Mouse (Mus musculus): ENCODE measurements around the gene Rbfox1.

Rbfox1 gene

DNA sequence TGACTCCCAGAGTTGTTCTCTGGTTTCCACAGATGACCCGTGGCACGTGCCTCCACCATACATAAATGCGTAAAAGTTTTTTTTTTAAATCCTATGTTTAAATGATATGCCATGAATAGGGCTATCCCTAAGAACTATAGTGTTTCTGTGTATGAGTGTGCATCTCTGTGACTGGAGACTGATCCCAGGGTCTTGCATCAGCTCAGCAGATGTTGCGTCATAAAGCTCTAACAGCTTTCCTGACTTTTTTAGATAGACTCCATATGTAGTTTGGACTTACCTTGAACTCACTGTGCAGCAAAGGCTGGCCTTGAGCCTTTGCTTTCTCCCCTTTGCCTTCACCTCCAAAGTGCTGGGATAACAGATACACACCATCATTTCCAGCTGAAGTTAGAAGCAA, 830.1 kb downstream of the Rbfox1 start:
- CTCF ChIA-PET, result no interaction called here

DNA sequence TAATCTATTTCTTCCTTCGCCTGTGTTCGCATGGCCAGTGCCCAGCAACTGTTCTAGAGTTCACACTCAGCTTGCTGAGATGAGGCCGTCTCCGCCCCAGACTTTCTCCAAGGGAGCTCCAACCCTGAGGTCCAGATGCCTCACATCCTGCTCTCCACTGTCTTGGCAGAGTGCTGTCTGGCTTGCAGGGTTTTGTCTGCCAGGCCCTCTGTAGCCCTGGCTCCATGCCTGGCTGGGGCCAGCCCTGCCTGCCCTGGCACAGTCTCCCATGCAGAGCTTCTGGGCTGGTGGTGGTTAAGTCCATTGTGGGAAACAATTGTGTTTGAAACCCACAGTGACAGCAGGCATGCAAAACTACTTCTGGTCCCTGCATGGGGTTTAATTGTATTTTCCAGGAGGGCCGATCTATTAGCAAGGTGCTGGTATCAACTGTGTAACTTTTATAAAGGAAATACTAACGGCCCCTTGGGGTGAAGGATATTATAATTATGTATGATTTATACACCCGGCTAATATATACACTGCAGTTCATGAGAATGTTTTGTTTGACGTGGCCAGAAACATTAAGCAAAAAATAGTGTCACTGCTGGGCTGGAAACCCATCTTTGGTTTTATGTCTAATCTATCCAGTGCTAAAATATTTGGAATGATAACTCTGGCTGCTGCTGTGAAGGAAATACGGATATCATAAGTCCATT, 831.2 kb downstream of the Rbfox1 start:
- CTCF ChIA-PET, result interaction anchor here (0.6 kb wide), 1 partner anchor 289 kb away, joined by 4 read pairs; no protein-coding TSS in a partner anchor

DNA sequence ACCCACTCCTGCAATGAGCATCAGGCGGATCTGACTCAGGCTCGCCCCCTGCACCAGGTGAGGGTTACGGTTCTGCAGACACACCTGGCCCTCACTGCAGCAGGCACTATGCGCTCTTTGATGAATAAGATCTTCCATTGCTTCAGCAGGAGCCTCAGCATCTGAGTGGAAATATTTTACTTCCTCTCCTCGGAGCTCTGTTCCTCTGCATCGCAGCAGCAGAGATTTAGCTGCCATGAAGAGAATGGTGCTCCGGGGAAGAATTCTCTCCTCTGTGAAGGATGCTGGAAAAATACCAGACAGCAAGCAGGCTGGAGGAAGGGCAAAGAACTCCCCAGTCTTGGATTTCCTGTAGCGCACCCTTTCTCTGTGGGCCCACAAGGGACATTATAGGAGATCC, 833.9 kb downstream of the Rbfox1 start:
- CTCF ChIA-PET, result no interaction called here

DNA sequence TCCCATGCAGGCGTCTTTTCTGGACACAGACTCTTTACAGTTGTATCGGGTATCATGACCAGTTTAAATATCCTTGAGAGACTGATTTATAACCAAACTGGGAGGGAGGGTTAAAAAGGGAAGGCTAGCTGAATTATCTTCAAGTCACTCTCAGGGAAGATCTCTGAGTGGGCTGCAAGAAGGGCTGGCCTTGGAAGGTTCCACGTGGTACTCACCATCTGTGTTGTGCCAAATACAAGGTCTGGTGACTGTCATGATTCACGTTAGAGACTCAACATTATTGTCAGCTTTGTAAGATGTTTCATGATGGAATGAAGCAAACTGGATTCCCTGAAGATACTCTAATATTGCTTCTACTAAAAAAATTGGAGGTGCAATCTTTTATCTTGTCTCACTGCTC, 847.5 kb downstream of the Rbfox1 start:
- CTCF ChIA-PET, result no interaction called here

DNA sequence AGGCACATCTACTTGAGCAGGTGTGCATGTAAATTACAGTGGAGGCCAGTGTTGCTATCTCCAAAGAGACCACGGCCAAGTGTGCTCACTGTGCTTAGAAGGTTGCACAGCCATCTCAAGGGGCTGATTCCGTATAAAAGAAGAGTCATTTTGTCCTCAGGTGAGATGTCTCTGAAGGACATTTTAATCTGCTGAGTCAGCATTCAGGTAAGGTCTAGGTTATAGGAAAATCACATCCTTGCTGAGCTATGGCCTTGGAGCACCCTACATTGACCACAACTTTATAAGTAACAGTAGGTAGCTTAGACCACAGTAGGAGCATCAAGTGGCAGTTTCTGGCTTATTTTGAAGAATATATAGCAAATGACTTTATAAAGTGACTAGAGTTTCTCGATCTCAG, 848.3 kb downstream of the Rbfox1 start:
- CTCF ChIA-PET, result no interaction called here

DNA sequence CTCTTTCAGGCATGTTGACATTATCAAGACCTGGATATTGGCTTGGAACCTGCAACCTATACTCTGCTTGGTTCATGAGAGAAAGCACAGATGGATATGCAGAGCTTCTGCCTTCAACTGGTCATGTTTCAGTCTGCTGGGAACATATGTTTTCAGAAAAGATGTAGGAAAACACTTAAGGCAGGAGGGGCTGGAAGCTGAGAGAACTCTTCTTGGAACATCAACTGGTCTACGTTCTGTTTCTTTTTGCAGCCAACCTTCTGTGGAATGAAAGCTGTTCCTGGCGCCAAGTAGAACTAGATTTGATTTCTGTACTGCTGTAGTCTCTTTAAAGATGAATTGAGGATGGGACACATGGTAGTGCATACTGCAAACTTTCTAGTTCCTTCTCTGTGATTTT, 851.4 kb downstream of the Rbfox1 start:
- CTCF ChIA-PET, result no interaction called here

DNA sequence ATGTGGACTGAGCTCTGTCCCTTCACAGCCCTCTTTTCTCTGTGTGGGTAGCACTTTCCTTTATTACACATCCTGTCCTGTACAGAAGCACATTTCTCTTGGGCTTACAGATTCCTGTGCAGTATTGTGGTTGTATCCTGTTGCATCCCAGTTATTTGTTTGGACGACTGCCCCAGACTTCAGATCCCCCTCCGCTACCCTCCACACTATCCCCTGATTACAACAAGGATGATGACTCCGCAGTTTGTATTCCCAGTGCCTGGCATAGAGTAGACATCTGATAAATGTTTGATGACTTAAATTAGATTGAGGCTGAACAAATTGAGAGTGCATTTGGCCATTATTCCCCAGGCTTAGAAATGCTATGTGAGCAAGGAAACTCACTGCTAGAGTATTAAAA, 851.8 kb downstream of the Rbfox1 start:
- CTCF ChIA-PET, result no interaction called here

DNA sequence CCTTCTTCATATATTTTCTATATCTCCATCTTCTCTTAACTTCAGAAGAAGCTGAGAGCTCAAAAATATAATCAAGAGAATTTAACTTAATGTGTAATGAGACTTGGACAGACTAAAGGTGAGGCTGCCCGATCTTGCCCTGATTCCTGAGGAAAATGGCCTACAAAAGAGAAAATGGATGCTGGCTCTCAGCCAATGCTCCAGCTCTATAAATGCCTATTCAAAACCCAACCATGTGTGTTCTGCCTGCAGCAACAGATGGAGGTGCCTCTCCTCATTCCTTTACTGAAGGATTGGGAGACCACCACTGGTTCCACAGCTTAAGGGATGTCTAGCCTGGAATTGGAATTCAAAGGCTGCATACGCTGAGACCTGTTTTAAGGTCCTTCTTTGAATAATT, 861.0 kb downstream of the Rbfox1 start:
- CTCF ChIA-PET, result no interaction called here

DNA sequence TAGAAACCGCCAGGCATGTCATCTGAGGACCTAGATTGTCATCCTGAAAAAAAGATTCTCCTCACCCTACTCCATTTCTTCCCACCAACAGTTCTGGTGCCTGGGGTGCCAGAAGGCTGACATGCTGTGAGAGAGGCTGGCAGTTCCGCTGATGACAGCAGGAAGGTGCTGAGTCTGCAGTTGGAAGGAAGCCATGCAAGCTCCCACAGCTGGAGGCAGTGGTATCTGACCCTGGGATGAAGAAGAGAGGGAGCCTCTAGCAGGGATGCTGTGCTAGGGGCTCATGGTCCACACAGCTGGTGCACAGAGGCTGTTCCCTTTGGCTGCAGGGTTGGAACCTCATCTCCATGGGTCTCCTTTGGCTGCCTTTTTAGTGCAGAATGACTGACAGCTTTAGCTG, 865.3 kb downstream of the Rbfox1 start:
- CTCF ChIA-PET, result no interaction called here

DNA sequence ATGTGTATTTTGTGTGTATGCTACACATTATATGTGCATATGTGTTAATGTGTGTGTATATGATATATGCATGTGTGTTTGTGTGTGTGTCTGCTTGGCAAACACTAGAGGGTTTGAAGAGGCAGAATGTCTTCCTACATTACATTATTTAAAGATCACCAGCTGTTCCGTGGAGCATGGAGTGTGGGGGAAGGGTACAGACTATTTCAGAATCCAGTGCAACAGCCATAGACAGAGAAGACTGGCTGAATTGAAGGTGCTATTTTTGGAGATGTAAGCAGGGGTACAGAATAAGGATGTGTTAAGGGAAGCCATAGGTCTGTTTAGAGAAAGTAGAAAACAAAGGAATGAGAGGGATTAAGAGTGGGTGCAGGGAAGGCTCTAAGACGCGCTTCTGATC, 869.7 kb downstream of the Rbfox1 start:
- CTCF ChIA-PET, result no interaction called here

DNA sequence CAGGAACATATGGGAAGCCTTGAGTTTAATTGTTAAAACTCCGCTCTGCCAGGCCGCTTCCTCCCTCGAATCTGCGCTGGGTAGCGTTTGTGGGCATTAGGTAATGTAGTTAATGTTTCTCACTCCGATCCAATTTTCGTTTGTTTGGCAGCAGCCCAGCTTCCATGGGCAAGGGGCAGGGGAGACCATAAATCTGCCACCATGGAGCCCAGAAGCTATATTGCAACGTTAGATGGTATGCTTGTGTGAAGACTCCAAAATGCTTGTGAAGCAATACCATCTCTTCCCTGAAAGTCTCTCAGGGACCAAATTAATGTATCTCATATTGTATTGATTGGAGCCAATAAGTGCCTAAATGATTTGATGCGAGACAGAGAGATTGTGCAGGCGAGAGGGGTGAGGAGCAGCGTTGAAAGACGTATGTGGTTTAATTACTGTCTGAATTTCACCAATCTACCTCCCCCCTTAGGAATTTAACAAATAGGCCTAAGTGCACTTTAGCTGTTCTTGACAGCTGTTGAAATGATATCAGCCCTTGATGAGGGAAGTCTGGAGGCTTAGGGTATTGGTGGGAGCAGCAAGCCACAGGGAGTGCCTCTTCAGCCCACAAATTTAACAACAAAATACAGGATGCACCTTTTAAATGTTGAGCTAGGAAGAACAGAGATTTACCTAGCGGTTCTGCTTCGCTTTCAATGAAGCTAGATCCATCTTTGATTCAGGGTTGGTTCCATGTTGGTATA, 884.5 kb downstream of the Rbfox1 start:
- CTCF ChIA-PET, result no interaction called here

DNA sequence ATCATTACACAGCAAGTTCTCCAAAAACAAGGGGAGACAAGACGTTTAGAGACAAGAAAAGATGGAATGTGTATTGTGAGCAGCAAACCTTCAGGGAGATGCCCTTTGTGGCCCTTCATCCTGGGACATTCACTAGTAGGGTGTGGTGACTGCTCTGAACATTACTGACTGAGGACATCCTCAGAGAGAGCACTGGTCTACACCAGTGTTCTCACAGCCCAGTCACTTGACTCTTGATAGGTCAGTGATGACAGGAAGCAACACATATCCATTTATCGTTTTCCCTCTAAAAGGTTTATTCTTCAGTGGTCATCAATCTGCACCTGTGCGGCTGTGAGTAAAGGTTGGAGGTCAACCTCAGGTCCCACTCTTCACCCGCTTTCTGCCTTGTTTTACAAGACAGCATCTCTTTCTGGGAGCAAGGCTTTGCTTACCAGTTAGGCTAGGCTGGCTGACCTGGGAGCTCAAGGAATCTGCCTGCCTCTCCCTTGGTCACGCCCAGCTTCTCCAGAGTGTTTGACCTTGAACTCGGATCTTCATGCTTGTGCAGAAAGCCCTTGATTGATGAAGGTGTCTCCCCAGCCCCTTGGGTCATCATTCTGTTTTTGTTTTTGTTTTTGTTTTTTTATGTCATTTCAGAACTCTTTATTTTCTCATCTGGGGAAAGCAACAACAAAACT, 892.5 kb downstream of the Rbfox1 start:
- CTCF ChIA-PET, result no interaction called here

DNA sequence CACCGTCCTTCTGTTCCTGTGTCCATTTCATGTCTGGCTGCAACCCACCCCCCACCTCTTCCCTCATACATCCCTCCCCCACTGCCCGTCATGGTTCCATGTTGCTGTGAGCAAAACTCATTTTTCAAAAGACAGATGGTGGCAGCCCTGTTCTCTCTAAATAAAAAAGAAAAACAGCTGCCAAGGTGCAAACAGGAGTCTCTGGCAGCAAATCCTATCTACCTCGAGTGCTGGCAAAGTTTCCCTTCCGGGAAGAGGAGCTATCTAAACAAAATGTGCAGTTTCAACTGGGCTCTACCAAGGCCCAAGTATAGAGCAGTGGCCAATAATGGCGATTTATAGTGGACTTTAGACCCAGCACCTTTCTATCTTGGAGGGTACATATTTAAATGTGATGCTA, 899.0 kb downstream of the Rbfox1 start:
- CTCF ChIA-PET, result no interaction called here

DNA sequence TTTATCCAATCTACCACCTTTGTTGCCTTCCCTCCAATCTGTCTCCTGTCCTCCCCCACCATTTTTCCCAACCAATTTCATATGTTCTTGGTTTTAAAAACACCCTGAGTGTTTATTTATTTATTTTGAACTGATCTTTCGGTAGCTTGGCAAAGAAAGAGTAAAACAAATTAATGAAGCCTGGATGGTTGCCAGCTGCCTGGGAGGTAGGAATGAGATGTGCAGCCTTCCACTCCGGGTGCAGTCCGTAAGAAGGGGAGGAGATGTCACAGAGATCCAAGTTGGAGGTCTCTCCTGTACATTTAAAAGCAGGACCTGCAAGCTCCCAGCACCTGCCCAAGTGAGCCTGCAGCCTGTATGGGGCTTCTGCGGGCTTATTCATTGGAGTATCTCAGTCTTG, 899.9 kb downstream of the Rbfox1 start:
- CTCF ChIA-PET, result no interaction called here

DNA sequence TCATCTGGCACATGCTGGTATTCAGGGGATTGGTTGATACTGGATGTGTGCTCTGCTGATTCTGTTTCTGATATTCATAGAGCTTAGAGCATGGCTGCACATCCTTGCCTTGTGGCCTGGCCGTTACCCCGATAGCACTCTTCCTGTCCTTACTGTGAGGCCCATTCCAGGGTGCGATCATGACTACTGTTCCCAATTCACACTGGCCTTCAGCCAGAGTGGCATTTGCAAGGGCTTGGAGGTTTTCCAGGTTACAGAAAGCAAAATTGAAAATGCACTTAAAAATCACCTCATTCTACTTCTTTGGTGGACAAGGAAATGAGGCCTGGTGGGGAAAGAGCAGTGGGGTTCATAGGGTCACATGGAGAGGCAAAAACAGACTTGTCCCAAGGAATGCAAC, 906.1 kb downstream of the Rbfox1 start:
- CTCF ChIA-PET, result interaction anchor here (0.6 kb wide), 1 partner anchor 17 kb away, joined by 3 read pairs; no protein-coding TSS in a partner anchor

DNA sequence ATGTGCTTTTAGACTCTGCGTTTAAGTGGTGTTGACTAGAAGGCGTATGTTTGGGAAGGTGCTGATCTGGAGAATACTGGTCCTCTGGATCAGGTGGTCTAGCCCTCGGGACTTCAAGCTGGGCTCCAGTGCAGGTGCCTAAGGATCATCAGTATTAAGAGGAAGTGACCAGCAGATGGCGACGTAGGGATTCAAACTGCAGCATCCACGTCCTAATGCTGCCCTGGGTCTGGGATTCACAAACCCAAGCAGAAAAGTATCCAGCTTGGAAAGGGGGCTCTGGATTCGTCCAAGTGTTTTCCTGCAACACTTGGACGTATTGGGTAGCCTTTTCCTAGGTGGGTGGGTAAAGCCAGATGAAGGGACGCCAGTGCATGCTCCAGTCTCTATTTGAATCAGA, 906.5 kb downstream of the Rbfox1 start:
- CTCF ChIA-PET, result no interaction called here

DNA sequence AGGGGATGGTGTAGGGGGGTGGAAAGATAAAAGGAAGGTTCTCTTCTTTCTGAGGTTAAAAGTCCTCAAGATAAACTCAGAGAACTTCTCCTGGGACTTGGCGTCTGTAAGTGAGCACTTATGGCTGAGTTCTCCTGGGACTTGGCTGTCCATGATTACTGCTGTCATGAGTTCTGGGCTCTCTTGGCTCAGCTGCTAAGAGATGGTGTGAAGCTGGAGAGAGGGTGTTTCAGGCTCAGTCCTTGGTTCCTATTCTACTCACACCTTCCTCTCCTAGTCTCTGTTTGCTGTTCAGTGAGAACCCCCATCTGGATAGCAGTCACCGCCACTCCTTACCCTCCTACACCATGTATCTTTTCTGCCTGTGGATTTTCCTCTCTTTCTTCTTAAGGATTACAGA, 921.1 kb downstream of the Rbfox1 start:
- CTCF ChIA-PET, result no interaction called here

DNA sequence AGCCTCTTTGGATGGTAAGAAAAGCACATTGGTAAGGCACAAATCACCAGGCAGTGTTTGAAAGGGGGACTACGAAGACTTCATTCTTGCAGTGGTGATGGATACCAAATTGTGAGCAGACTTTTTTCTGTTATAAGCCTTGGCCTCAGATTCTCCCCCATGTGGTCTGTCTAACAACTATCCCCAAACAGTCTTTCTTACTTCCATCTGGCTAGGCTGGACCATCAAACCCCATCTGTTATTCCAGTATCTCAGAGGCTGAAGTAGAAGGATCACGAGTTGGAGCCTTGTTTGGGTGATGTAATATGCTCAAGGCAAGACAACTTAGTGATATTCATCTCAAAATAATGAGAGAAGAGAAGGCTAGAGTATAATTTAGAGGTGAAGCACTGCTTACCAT, 922.7 kb downstream of the Rbfox1 start:
- CTCF ChIA-PET, result no interaction called here

DNA sequence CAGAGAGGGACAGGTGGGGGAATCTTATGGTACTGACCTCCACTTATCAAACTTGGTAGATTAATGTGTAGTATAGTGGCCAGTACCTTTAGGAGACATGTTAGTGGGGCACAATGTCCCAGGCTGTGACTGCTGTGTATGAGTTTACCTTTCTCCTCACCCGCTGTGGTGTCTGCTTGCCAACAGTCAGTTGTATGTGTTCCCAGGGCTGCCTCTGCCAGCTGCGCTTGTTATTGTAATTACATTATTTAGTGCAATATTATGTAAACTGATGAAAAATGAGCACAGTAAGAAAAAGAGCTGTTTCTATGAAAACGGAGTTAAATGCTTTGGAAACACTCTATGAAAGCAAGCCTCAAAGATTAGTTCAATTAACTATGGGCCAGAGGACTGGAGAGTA, 928.7 kb downstream of the Rbfox1 start:
- CTCF ChIA-PET, result no interaction called here

DNA sequence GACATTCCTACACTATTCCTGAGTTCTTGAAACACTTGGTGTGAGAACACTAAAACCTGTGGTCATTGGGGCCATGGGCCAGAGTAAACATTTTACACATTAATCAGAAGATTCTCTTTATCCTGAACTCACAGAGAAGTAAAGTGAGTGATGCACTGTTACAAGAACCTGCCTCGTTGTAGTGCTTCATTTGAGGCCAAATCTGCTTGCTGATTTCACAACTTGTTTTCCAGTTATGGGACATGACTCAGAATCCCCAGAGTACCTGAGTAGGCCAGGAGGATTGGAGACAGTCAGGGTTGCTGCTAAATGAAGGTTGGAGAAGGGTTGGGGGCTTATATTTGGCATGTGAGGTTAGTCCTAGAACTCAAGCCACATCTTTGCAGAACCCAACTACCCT, 936.6 kb downstream of the Rbfox1 start:
- CTCF ChIA-PET, result no interaction called here

DNA sequence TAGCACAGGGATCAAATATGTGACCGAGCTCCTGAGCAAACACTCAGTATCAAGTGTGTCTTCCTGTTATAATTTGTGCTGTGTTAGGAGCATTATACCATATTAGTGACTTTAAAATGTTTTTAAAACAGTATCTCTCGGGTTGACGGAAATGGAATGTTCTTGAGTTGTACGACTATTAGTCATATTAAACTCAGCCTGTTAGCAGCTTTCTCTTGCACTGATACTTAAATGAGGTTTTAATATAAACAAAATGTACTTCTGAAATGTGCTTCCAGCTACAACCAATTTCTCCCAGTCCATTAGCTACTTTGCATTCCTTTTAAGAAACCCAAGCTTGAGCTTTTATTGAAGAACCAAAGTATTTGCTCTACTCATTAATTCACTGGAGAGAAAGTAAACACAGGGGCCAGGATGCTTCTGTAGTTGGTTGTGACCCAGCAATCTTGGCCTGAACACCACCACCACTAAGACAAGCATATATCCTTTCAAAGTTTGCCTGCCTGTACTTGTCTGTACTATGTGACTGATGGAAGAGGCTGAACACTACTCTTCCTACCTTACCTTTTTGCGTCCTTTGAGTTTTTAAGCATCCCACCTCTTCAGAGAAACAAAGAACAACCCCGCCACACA, 944.9 kb downstream of the Rbfox1 start:
- CTCF ChIA-PET, result no interaction called here

DNA sequence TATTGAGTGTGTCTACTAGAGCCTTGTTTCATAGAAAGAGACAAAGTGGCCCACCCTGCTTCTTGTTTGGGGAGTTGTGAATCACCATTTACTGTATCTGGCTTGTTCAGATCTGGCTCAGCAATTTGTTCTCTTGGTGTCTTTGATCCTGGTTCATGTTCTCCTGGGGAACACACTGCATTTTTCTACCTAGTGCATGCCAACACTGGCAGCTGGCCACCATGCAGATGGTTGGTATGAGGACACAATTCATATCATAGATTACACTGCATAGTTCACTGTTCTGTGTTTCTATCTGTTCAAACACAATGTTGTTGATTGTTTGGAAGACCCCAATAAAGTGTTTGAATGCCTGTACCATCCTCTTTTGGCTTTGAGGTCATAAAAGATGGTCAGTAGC, 948.3 kb downstream of the Rbfox1 start:
- CTCF ChIA-PET, result no interaction called here

DNA sequence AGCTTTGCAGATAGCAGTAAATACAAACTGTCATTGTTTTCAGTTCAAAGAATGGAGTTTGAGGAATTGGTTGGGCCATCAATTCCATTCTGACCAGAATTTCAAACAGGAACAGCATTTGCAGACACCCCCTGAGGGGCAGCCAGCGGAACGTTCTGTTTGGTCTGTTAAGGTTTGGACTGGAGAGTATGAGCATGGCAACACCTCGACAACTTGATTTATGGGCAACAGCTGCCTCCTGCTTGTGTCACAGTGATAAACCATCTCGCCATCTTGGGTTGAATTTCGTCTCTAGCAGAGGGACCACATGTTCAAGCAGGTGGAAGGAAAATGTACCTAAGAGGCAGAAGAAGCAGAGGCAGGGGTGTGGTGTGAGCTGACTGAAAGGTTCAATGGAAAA, 949.9 kb downstream of the Rbfox1 start:
- CTCF ChIA-PET, result no interaction called here
